Mouse (Mus musculus) limb, embryonic 13.5 days (tissue): Measurements from ENCODE around the gene Mfsd4b3. TPM values are rescaled to one million over a fixed set of nuclear protein-coding genes. Genes with fewer than 3 reads are reported as not detected.
A peak's percentile ranks its signal among the peaks of the same experiment; 100 is the strongest.
"Not testable (repeated sequence)": the region's sequence is repeated elsewhere in the genome, so short reads cannot be mapped to it uniquely, and the experiment has no call there.

ENCODE experiments used
- ATAC-seq: fragments of 200-750 bp; cut with Nextera tagmentation; 2 replicates; pipeline ENCODE4 v1.8.0; 2017; ENCODE audit warnings: low read depth, moderate number of reproducible peaks, moderate TSS enrichment; ENCODE audit not compliant: low FRiP score
- H3K27ac ChIP-seq: fragments of 300-500 bp; sonication (generic); 2 replicates; pipeline ENCODE4 v1.5.1; 2015; ENCODE audit warnings: inconsistent platforms, mild to moderate bottlenecking, moderate library complexity
- H3K27me3 ChIP-seq: fragments of 300-500 bp; sonication (generic); 2 replicates; pipeline ENCODE4 v1.6.1; 2015; ENCODE audit warnings: mild to moderate bottlenecking, inconsistent platforms
- H3K36me3 ChIP-seq: fragments of 300-500 bp; sonication (generic); 2 replicates; pipeline ENCODE4 v1.6.1; 2015; ENCODE audit warnings: inconsistent platforms, mild to moderate bottlenecking, moderate library complexity
- H3K4me1 ChIP-seq: fragments of 300-500 bp; sonication (generic); 2 replicates; pipeline ENCODE4 v1.6.1; 2015; ENCODE audit warnings: inconsistent platforms
- H3K4me2 ChIP-seq: fragments of 300-500 bp; sonication (generic); replicated peaks from 2 replicates; pipeline ENCODE4 v1.6.1; 2015; ENCODE audit warnings: inconsistent platforms, mild to moderate bottlenecking, moderate library complexity
- H3K4me3 ChIP-seq: fragments of 300-500 bp; sonication (generic); 2 replicates; pipeline ENCODE4 v1.5.1; 2015; ENCODE audit warnings: moderate library complexity, mild to moderate bottlenecking, inconsistent platforms
- H3K9ac ChIP-seq: fragments of 300-500 bp; sonication (generic); 2 replicates; pipeline ENCODE4 v1.6.1; 2015; ENCODE audit warnings: mild to moderate bottlenecking, inconsistent platforms
- H3K9me3 ChIP-seq: fragments of 300-500 bp; sonication (generic); 2 replicates; pipeline ENCODE4 v1.6.1; 2016; ENCODE audit warnings: inconsistent platforms
- WGBS: fragments of 180-500 bp; shearing (Covaris S2); methylation state at CpG from one replicate; pipeline ENCODE4 v1.1.7; 2015; 5-methylcytosine and 5-hydroxymethylcytosine counted together
- polyA plus RNA-seq: library from polyadenylated mRNA; unstranded; fragments of >200 nt; fragmentation: Nextera tagmentation; extraction: Ambion mirVana; gene quantifications from 2 replicates; pipeline ENCODE4 v1.2.1, GENCODE M21; 2015

The Mfsd4b3 gene
- 0.22 and 0.24 TPM in 2 replicates for polyA plus RNA-seq

- peak; percentile 98 for ATAC-seq
- Histone ChIP-seq H3K4me2 (peak within 1 kb of the TSS; percentile 94), H3K4me3 (peak within 1 kb of the TSS; percentile 51), H3K9me3 (no peaks in the 10 kb centered on the region), H3K36me3 (no peaks in the 10 kb centered on the region), H3K27ac (no peak within 1 kb of the TSS), H3K4me1 (peaks cover 6% of the 10 kb centered on the region; the same call in 1 of the 2 replicates), H3K9ac (peak within 1 kb of the TSS; percentile 70), H3K27me3 (0 out of 2 replicates have a peak, but pooled peaks cover 5% of the 10 kb centered on the region)
- WGBS = under 1% methylated on average over 38 of the region's 38 CpGs
Observed at GRCm38 (mm10) chr10:39959761-39960440, at the start of gene Mfsd4b3. Gene Mfsd4b3 (minus strand): TSS chr10:39960153.

DNA sequence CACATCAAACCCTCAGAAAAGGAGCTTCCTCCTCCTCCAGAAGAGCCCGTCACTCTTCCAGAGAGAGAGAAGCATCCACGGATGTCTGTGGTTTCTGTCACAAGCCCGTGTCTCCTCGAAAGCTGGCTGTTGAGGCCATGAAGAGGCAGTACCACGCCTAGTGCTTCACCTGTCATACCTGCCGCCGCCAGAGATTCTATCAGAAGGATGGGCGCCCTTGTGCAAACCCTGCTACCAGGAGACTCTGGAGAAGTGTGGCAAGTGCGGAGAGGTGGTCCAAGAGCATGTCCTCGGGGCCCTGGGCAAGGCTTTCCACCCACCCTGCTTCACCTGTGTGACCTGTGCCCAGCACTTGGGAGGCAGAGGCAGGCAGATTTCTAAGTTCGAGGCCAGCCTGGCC, 49.6 kb upstream of the Mfsd4b3 start:
- H3K4me2 ChIP-seq = no peak overlapping the region
- H3K27me3 ChIP-seq = no peaks in the 10 kb centered on the region
- H3K4me1 ChIP-seq = peaks cover 14% of the 10 kb centered on the region
- H3K27ac ChIP-seq = no peak overlapping the region
- H3K4me3 ChIP-seq = no peak overlapping the region
- no peak for ATAC-seq
- H3K36me3 ChIP-seq = no peaks in the 10 kb centered on the region
- no peaks in the 10 kb centered on the region for H3K9me3 ChIP-seq
- 88% methylated on average over 11 of the region's 11 CpGs for WGBS
- H3K9ac ChIP-seq = no peak overlapping the region

DNA sequence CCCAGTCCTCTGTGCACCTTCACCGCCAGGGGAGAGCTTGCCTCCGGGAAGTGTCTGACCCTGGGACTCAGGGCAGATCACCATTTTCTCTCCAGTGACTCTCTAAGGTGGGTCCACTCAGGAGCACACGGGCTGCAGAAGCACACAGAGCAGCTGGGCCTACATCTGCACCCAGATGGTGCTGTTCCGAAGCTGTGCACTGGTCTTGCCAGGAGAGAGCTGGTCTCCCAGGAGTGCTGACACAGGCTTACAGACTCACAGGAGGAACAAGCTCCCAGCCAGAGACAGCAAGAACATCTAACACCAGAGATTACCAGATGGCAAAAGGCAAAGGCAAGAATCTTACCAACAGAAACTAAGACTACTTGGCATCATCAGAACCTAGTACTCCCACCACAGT, 48.9 kb upstream of the Mfsd4b3 start:
- not testable (repeated sequence) for H3K27me3 ChIP-seq, H3K9ac ChIP-seq, H3K36me3 ChIP-seq, H3K9me3 ChIP-seq, H3K4me2 ChIP-seq, H3K27ac ChIP-seq, ATAC-seq, H3K4me3 ChIP-seq
- 70% methylated on average over 4 of the region's 4 CpGs for WGBS
- H3K4me1 ChIP-seq = peaks cover 14% of the 10 kb centered on the region

- Histone ChIP-seq H3K36me3 (no peaks in the 10 kb centered on the region), H3K9me3 (no peaks in the 10 kb centered on the region), H3K4me2 (no peak overlapping the region), H3K27ac (no peak overlapping the region), H3K4me1 (peaks cover 14% of the 10 kb centered on the region), H3K27me3 (no peaks in the 10 kb centered on the region), H3K4me3 (no peak overlapping the region), H3K9ac (no peak overlapping the region)
- ATAC-seq = no peak
- WGBS = 85% methylated on average over 4 of the region's 4 CpGs
Observed at GRCm38 (mm10) chr10:40007953-40008352, 48.0 kb upstream of the Mfsd4b3 start.

GRCm38 (mm10) chr10:40006963-40007362, 47.0 kb upstream of the Mfsd4b3 start:
- Histone ChIP-seq H3K4me2 (no peak overlapping the region), H3K4me3 (no peak overlapping the region)
- WGBS = 73% methylated on average over 10 of the region's 10 CpGs

DNA sequence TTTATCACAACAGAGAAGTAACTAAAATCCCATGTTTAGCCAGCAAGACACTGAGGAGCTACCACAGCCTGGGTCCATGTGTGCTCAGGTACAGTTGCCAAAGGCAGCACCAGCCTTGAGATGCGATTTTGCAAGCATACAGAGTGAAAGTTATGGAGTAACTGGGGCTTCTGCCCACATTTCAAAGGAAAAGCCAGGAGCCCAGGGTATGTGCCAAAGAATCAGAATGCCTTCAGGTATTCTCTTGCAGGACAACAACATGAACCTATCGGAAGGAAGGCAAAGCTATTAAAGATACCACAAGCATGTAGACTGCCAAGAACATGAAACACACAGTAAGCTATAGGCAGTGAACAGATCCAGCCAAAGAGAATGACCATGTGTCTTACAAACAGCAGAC, 40.8 kb upstream of the Mfsd4b3 start:
- 91% methylated on average over 2 of the region's 2 CpGs for WGBS
- no peaks in the 10 kb centered on the region for H3K27me3 ChIP-seq
- 0 out of 2 replicates have a peak, but pooled peaks cover 4% of the 10 kb centered on the region for H3K9me3 ChIP-seq
- H3K36me3 ChIP-seq = no peaks in the 10 kb centered on the region
- H3K4me3 ChIP-seq = no peak overlapping the region
- H3K4me1 ChIP-seq = peaks cover 12% of the 10 kb centered on the region
- H3K9ac ChIP-seq = no peak overlapping the region
- no peak for ATAC-seq
- H3K27ac ChIP-seq = no peak overlapping the region
- no peak overlapping the region for H3K4me2 ChIP-seq

More at GRCm38 (mm10) chr10:40006963-40007362, 47.0 kb upstream of the Mfsd4b3 start:
- H3K9ac ChIP-seq = no peak overlapping the region
- no peak overlapping the region for H3K27ac ChIP-seq
- H3K9me3 ChIP-seq = no peaks in the 10 kb centered on the region
- no peaks in the 10 kb centered on the region for H3K27me3 ChIP-seq
- no peak for ATAC-seq
- no peaks in the 10 kb centered on the region for H3K36me3 ChIP-seq
- peaks cover 14% of the 10 kb centered on the region for H3K4me1 ChIP-seq

DNA sequence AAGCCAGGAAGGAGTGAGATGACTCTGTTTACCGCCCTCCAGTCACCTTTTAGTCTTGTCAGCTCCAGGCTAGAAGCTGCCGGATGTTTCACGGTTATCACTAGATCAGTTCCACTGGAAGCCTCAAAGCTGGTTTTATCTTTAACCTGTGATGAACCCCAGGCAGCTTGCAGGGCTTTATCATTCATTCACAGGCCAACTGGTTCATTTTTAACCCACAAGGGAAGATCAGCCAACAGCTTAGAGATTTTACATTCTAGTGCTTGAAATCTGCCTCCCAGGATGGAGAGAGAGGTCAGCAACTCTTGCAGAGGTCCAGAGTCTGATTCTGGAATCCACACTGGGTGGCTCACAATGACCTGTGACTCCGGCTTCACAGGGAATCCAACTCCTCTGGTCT, 31.2 kb upstream of the Mfsd4b3 start:
- H3K4me1 ChIP-seq = no peaks in the 10 kb centered on the region
- ATAC-seq = no peak
- peaks cover 3% of the 10 kb centered on the region; the same call in 1 of the 2 replicates for H3K9me3 ChIP-seq
- H3K27ac ChIP-seq = no peak overlapping the region
- 84% methylated on average over 4 of the region's 4 CpGs for WGBS
- no peak overlapping the region for H3K4me3 ChIP-seq
- H3K36me3 ChIP-seq = no peaks in the 10 kb centered on the region
- H3K4me2 ChIP-seq = no peak overlapping the region
- no peak overlapping the region for H3K9ac ChIP-seq
- no peaks in the 10 kb centered on the region for H3K27me3 ChIP-seq

- Histone ChIP-seq H3K36me3 (no peaks in the 10 kb centered on the region), H3K4me3 (no peak within 1 kb of the TSS), H3K9me3 (no peaks in the 10 kb centered on the region), H3K4me2 (no peak within 1 kb of the TSS), H3K27me3 (no peaks in the 10 kb centered on the region), H3K4me1 (no peaks in the 10 kb centered on the region), H3K27ac (no peak within 1 kb of the TSS), H3K9ac (no peak within 1 kb of the TSS)
- no peak for ATAC-seq
- WGBS = 87% methylated on average over 12 of the region's 12 CpGs
Observed at GRCm38 (mm10) chr10:39986466-39986865, 26.5 kb upstream of the Mfsd4b3 start, which contains the start of gene Mfsd4b5. Gene Mfsd4b5 (minus strand): TSS chr10:39986646.

DNA sequence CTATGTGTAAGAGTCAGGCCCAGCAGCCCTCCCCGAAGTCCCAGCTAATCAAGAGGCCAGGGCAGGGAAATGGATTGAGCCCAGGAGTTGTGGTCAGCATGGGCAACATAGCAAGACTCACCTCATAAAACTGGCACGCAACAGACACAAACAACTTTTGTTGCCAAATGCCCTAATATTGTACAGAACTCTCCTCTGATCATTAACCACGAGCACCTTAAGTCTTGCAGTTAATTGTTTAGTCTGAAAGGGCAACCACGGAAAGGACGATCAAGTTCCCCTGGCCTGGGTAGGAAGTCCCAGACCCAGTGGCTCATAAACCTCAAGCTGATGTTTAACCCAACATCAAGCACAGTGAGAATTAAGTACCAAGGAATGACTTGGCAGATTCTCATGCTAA, 22.7 kb upstream of the Mfsd4b3 start:
- ATAC-seq = no peak
- no peaks in the 10 kb centered on the region for H3K4me1 ChIP-seq

DNA sequence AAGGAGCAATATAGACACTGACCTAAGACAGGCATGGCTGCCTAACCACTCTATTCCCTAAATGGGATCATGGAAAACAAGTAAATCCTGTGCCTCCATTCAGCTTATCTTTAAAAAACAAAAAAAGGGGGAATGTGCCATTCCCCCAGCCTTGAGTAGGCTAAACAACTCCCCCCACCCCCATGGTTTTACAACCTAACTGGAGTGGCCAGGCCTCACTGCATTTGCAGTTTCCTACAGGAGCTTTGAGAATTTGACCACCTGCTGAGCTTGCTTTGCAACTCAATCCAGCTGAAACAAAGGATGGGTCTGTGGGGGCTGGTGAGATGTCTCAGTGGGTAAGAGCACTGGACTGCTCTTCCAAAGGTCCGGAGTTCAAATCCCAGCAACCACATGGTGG, 18.3 kb upstream of the Mfsd4b3 start:
- Histone ChIP-seq H3K4me3 (no peak overlapping the region), H3K27me3 (no peaks in the 10 kb centered on the region), H3K9me3 (peaks cover 17% of the 10 kb centered on the region), H3K4me2 (no peak overlapping the region), H3K4me1 (no peaks in the 10 kb centered on the region; the same call in 1 of the 2 replicates), H3K36me3 (no peaks in the 10 kb centered on the region), H3K27ac (no peak overlapping the region), H3K9ac (no peak overlapping the region)
- no peak for ATAC-seq
- WGBS = 92% methylated on average over 1 of the region's 1 CpGs

More for the DNA sequence above, 22.7 kb upstream of the Mfsd4b3 start:
- Histone ChIP-seq H3K27ac (no peak overlapping the region), H3K9ac (no peak overlapping the region), H3K4me3 (no peak overlapping the region), H3K36me3 (no peaks in the 10 kb centered on the region), H3K9me3 (peaks cover 13% of the 10 kb centered on the region), H3K4me2 (no peak overlapping the region), H3K27me3 (no peaks in the 10 kb centered on the region)
- WGBS = 39% methylated on average over 5 of the region's 5 CpGs

DNA sequence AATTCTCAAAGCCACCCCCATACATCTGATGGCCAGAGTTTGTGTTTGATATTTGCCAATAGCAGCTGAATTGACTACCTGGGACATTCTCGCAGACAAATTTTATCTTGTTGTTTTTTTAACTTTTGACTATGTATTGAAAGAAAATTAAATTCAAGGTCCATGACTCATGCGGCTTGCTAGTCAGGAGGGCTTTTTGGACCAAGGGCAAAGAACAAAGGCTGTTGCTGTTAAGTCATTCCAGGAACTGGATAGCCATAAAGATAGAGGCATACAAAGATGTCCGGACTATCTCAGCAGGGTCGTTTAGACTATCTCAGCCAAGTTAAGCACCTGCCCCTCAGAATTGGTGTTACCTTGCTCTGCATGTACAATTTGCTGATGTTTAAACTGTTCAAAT, 17.4 kb upstream of the Mfsd4b3 start:
- no peak overlapping the region for H3K27ac ChIP-seq
- H3K9me3 ChIP-seq = peaks cover 17% of the 10 kb centered on the region
- ATAC-seq = no peak
- WGBS = 96% methylated on average over 4 of the region's 4 CpGs
- no peak overlapping the region for H3K4me3 ChIP-seq
- H3K9ac ChIP-seq = no peak overlapping the region
- H3K4me1 ChIP-seq = no peaks in the 10 kb centered on the region; the same call in 1 of the 2 replicates
- H3K36me3 ChIP-seq = no peaks in the 10 kb centered on the region
- no peak overlapping the region for H3K4me2 ChIP-seq
- no peaks in the 10 kb centered on the region for H3K27me3 ChIP-seq

DNA sequence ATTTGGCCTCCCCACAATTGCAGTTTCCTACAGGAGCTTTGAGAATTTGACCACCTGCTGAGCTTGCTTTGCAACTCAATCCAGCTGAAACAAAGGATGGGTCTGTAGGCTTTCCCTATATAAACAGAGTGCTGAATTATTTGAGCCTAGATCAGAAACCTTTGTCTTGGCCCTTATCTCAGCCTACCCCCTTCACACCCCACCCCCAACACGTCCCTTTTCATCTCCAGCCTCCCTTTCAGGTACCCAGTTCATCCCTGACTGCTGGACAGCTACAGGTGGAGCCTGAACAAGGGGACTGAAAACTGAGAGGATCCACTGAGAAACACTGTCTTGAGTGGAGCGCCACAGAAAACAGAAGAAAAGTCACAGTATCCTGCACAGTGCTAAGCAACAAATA, 15.8 kb upstream of the Mfsd4b3 start:
- no peaks in the 10 kb centered on the region; the same call in 1 of the 2 replicates for H3K4me1 ChIP-seq
- no peak for ATAC-seq
- H3K27ac ChIP-seq = no peak overlapping the region
- H3K36me3 ChIP-seq = no peaks in the 10 kb centered on the region
- WGBS = 45% methylated on average over 2 of the region's 2 CpGs
- no peaks in the 10 kb centered on the region for H3K27me3 ChIP-seq
- H3K9me3 ChIP-seq = peaks cover 17% of the 10 kb centered on the region
- H3K4me3 ChIP-seq = no peak overlapping the region
- H3K4me2 ChIP-seq = no peak overlapping the region
- no peak overlapping the region for H3K9ac ChIP-seq

GRCm38 (mm10) chr10:39974982-39975381, 15.0 kb upstream of the Mfsd4b3 start:
- Histone ChIP-seq H3K27ac (no peak overlapping the region), H3K9me3 (peaks cover 17% of the 10 kb centered on the region)

More at GRCm38 (mm10) chr10:39974982-39975381, 15.0 kb upstream of the Mfsd4b3 start:
- Histone ChIP-seq H3K9ac (no peak overlapping the region), H3K4me1 (no peaks in the 10 kb centered on the region; the same call in 1 of the 2 replicates), H3K36me3 (no peaks in the 10 kb centered on the region), H3K4me2 (no peak overlapping the region), H3K27me3 (no peaks in the 10 kb centered on the region), H3K4me3 (no peak overlapping the region)
- no peak for ATAC-seq
- 47% methylated on average over 11 of the region's 11 CpGs for WGBS
